Mouse (Mus musculus) kidney, adult 8-10 months (tissue): ENCODE measurements at regions not wholly inside any gene's neighbourhood (a gene's known extent, or its start where the extent isn't known, plus 50 kb on each side); places are given as distances from the start of the nearest gene placed in this dataset.
"Not testable (repeated sequence)": the region's sequence is repeated elsewhere in the genome, so short reads cannot be mapped to it uniquely, and the experiment has no call there.

Source experiments
- DNase-seq, 2 experiments: peaks; one replicate each; pipeline ENCODE4 v3.0.0; 2022

GRCm38 (mm10) chr8:96174996-96175395, 286.6 kb upstream of the Got2 start:
- DNase-seq: no peak

- DNase-seq: no peak
These were observed 276.6 kb upstream of the Got2 start for GRCm38 (mm10) chr8:96164933-96165332.

GRCm38 (mm10) chr8:96159899-96160298, 271.6 kb upstream of the Got2 start:
- DNase-seq: no peak

GRCm38 (mm10) chr8:96152496-96153250, 264.3 kb upstream of the Got2 start:
- peak; percentile 7 to 69 for DNase-seq

- DNase-seq: no peak
These were observed 263.7 kb upstream of the Got2 start for GRCm38 (mm10) chr8:96152056-96152455.

- DNase-seq: no peak
These were observed 262.7 kb upstream of the Got2 start for GRCm38 (mm10) chr8:96151065-96151472.

- DNase-seq: no peak
These were observed 243.8 kb upstream of the Got2 start for GRCm38 (mm10) chr8:96132183-96132582.

GRCm38 (mm10) chr8:96128329-96128728, 240.0 kb upstream of the Got2 start:
- DNase-seq: no peak

GRCm38 (mm10) chr8:96100817-96101216, 212.5 kb upstream of the Got2 start:
- DNase-seq: no peak

- peak in 1 of 2 experiments; percentile 6 for DNase-seq
These were observed 204.6 kb upstream of the Got2 start for GRCm38 (mm10) chr8:96092931-96093330.

- DNase-seq: no peak
These were observed 201.9 kb upstream of the Got2 start for GRCm38 (mm10) chr8:96090231-96090630.

- DNase-seq: no peak
These were observed 180.0 kb upstream of the Got2 start for GRCm38 (mm10) chr8:96068306-96068705.

- DNase-seq: no peak
These were observed 159.3 kb upstream of the Got2 start for GRCm38 (mm10) chr8:96047686-96048085.

GRCm38 (mm10) chr8:96042335-96042734, 154.0 kb upstream of the Got2 start:
- no peak for DNase-seq

- DNase-seq: peak; percentile 3 to 17
These were observed 151.9 kb upstream of the Got2 start for GRCm38 (mm10) chr8:96040216-96040615.

- DNase-seq: not testable (repeated sequence)
These were observed 130.4 kb upstream of the Got2 start for GRCm38 (mm10) chr8:96018742-96019141.

- no peak for DNase-seq
These were observed 123.7 kb upstream of the Got2 start for GRCm38 (mm10) chr8:96012002-96012401.

- no peak for DNase-seq
These were observed 103.6 kb upstream of the Got2 start for GRCm38 (mm10) chr8:95991826-95992463.

GRCm38 (mm10) chr8:95988616-95989380, 100.5 kb upstream of the Got2 start:
- no peak for DNase-seq

GRCm38 (mm10) chr8:95987011-95987440, 98.7 kb upstream of the Got2 start:
- DNase-seq: no peak

GRCm38 (mm10) chr8:95986410-95986809, 98.1 kb upstream of the Got2 start:
- no peak for DNase-seq

GRCm38 (mm10) chr8:95983690-95984089, 95.3 kb upstream of the Got2 start:
- DNase-seq: no peak

- DNase-seq: no peak
These were observed 92.1 kb upstream of the Got2 start for GRCm38 (mm10) chr8:95980405-95980804.

- no peak for DNase-seq
These were observed 90.9 kb upstream of the Got2 start for GRCm38 (mm10) chr8:95979223-95979622.
